Mouse (Mus musculus) liver, adult 2 months (tissue): ENCODE measurements at regions not wholly inside any gene's neighbourhood (a gene's known extent, or its start where the extent isn't known, plus 50 kb on each side); places are given as distances from the start of the nearest gene placed in this dataset.

Source experiments
- CTCF ChIP-seq: fragments of 200-500 bp; IDR thresholded peaks from 2 replicates; pipeline ENCODE4 v1.5.1; 2011; ENCODE audit warnings: low read depth, low read length, control low read depth
- POLR2A ChIP-seq: fragments of 200-500 bp; IDR thresholded peaks from 2 replicates; pipeline ENCODE4 v1.6.1; 2011; ENCODE audit warnings: low read length, control low read depth; ENCODE audit not compliant: insufficient read depth; ENCODE audit errors: extremely low read depth

GRCm38 (mm10) chr11:93807205-93807604 lies 78.4 kb downstream of the Utp18 start:
- TF ChIP-seq CTCF (no peak), POLR2A (no peak)
